Mouse (Mus musculus) hematopoietic stem cell, adult 5-6 weeks (primary cell): ENCODE data around the gene Ltb4r2. TPM values are rescaled to one million over a fixed set of nuclear protein-coding genes. Genes with fewer than 3 reads are reported as not detected.

Source experiments
- ATAC-seq, 2 experiments: fragments of 125-278 bp in 1 of 2; replicated peaks in 1 of 2; 2 replicates each; pipeline ENCODE4 v1.8.0; 2016 to 2017; ENCODE audit warnings: inconsistent platforms in 2 of 2, mild to moderate bottlenecking in 2 of 2, moderate number of reproducible peaks in 2 of 2, low read depth in 1 of 2, moderate TSS enrichment in 1 of 2; ENCODE audit not compliant: low FRiP score in 2 of 2, poor library complexity in 2 of 2, severe bottlenecking in 2 of 2, insufficient read depth in 1 of 2, low TSS enrichment in 1 of 2
- total RNA-seq: library from RNA; stranded (forward); fragments of 172-1452, 232-1000 nt; gene quantifications from 2 replicates; pipeline ENCODE4 v1.2.3, GENCODE M21; 2017

Gene Ltb4r2
- total RNA-seq, 1 experiment from 2014 or later: 0.60 TPM

- no peak for ATAC-seq
Observed at GRCm38 (mm10) chr14:55793946-55794345, 32.7 kb downstream of the Ltb4r2 start.

- ATAC-seq: no peak
Observed at GRCm38 (mm10) chr14:55795380-55796163, 34.3 kb downstream of the Ltb4r2 start.

Other genes starting within 250 kb of the Ltb4r2 start
- gene Nrl, start 236.4 kb upstream of the Ltb4r2 start, total RNA-seq: not detected in 2 replicates
- 50.8 and 58.0 TPM in 2 replicates for gene Pck2, start 221.2 kb upstream of the Ltb4r2 start, total RNA-seq
- gene Dcaf11, start 201.4 kb upstream of the Ltb4r2 start, total RNA-seq: 47.6 and 53.3 TPM in 2 replicates
- gene A730061H03Rik, start 201.0 kb upstream of the Ltb4r2 start, total RNA-seq: 3.4 TPM in 1 of 2 replicates, not detected in the other
- not detected in 2 replicates for gene Fitm1, start 185.8 kb upstream of the Ltb4r2 start, total RNA-seq
- 367 and 390 TPM in 2 replicates for gene Psme1, start 183.3 kb upstream of the Ltb4r2 start, total RNA-seq
- 8.5 and 8.9 TPM in 2 replicates for gene Emc9, start 176.1 kb upstream of the Ltb4r2 start, total RNA-seq
- gene Psme2, start 170.3 kb upstream of the Ltb4r2 start, total RNA-seq: 189 and 244 TPM in 2 replicates
- gene Rnf31, start 169.7 kb upstream of the Ltb4r2 start, total RNA-seq: 11.5 and 19.8 TPM in 2 replicates
- gene Irf9, start 157.9 kb upstream of the Ltb4r2 start, total RNA-seq: 61.3 and 91.7 TPM in 2 replicates
- gene Rec8, start 143.4 kb upstream of the Ltb4r2 start, total RNA-seq: 15.4 and 17.9 TPM in 2 replicates
- 14.3 and 35.2 TPM in 2 replicates for gene Ipo4, start 125.5 kb upstream of the Ltb4r2 start, total RNA-seq
- 1.8 and 8.2 TPM in 2 replicates for gene Gm49378, start 123.5 kb upstream of the Ltb4r2 start, total RNA-seq
- 48.5 and 55.1 TPM in 2 replicates for gene Tm9sf1, start 117.6 kb upstream of the Ltb4r2 start, total RNA-seq
- 0.40 and 0.94 TPM in 2 replicates for gene Tssk4, start 111.2 kb upstream of the Ltb4r2 start, total RNA-seq
- gene Mdp1, start 100.9 kb upstream of the Ltb4r2 start, total RNA-seq: 29.1 and 31.1 TPM in 2 replicates
- 30.7 and 38.3 TPM in 2 replicates for gene Gmpr2, start 89.5 kb upstream of the Ltb4r2 start, total RNA-seq
- gene Nedd8, start 89.3 kb upstream of the Ltb4r2 start, total RNA-seq: 209 and 317 TPM in 2 replicates
- gene Tinf2, start 79.6 kb upstream of the Ltb4r2 start, total RNA-seq: 27.3 and 34.1 TPM in 2 replicates
- 1.3 and 5.8 TPM in 2 replicates for gene Tgm1, start 47.5 kb upstream of the Ltb4r2 start, total RNA-seq
- 17.2 and 17.9 TPM in 2 replicates for gene Rabggta, start 39.2 kb upstream of the Ltb4r2 start, total RNA-seq
- 25.3 TPM in 2 replicates for gene Dhrs1, start 15.7 kb upstream of the Ltb4r2 start, total RNA-seq
- 16.6 and 20.9 TPM in 2 replicates for gene Nop9, start 15.7 kb upstream of the Ltb4r2 start, total RNA-seq
- not detected in 2 replicates for gene Cideb, start 3.0 kb upstream of the Ltb4r2 start, total RNA-seq
- gene Ltb4r1, start 4.5 kb downstream of the Ltb4r2 start, total RNA-seq: 4.0 and 11.2 TPM in 2 replicates
- 1.0 and 2.2 TPM in 2 replicates for gene Adcy4, start 22.7 kb downstream of the Ltb4r2 start, total RNA-seq
- gene Ripk3, start 27.4 kb downstream of the Ltb4r2 start, total RNA-seq: 23.8 and 47.9 TPM in 2 replicates
- 0.31 and 0.35 TPM in 2 replicates for gene Nfatc4, start 61.7 kb downstream of the Ltb4r2 start, total RNA-seq
- 13.0 and 13.1 TPM in 2 replicates for gene Nynrin, start 92.6 kb downstream of the Ltb4r2 start, total RNA-seq
- 0.05 TPM in 1 of 2 replicates, not detected in the other for gene Cbln3, start 123.0 kb downstream of the Ltb4r2 start, total RNA-seq
- 40.6 and 50.5 TPM in 2 replicates for gene Khnyn, start 123.5 kb downstream of the Ltb4r2 start, total RNA-seq
- 10.3 and 27.3 TPM in 2 replicates for gene Sdr39u1, start 138.9 kb downstream of the Ltb4r2 start, total RNA-seq
- gene Cma1, start 183.2 kb downstream of the Ltb4r2 start, total RNA-seq: 0.88 TPM in 1 of 2 replicates, not detected in the other
- not detected in 2 replicates for gene Cma2, start 189.6 kb downstream of the Ltb4r2 start, total RNA-seq